Mouse (Mus musculus) heart, embryonic 14.5 days (tissue): ENCODE data around the gene Fbxw4. TPM values are rescaled to one million over a fixed set of nuclear protein-coding genes. Genes with fewer than 3 reads are reported as not detected.

Experiments used
- ATAC-seq: fragments of 200-750 bp; cut with Nextera tagmentation; 2 replicates; pipeline ENCODE4 v1.8.0; 2017; ENCODE audit warnings: low read depth, moderate TSS enrichment; ENCODE audit not compliant: insufficient number of reproducible peaks, insufficient read depth, low FRiP score
- H3K27ac ChIP-seq, 2 experiments: fragments of 200-500 bp in 1 of 2; fragments of 300-500 bp in 1 of 2; sonication (generic) in 1 of 2; replicated peaks in 1 of 2; 2 replicates each; pipeline ENCODE4 v1.5.1; 2012 to 2014; ENCODE audit warnings: low read depth in 2 of 2, low read length in 2 of 2, control low read depth in 1 of 2, mild to moderate bottlenecking in 1 of 2, mixed read lengths in 1 of 2; ENCODE audit not compliant: control insufficient read depth in 1 of 2, insufficient read depth in 1 of 2
- H3K27me3 ChIP-seq: fragments of 300-500 bp; sonication (generic); 2 replicates; pipeline ENCODE4 v1.6.1; 2014; ENCODE audit warnings: mild to moderate bottlenecking, low read length, control low read depth; ENCODE audit not compliant: control insufficient read depth, insufficient read depth
- H3K36me3 ChIP-seq: fragments of 300-500 bp; sonication (generic); 2 replicates; pipeline ENCODE4 v1.6.1; 2014; ENCODE audit warnings: mild to moderate bottlenecking, control low read depth, low read length, mixed read lengths; ENCODE audit not compliant: control insufficient read depth, insufficient read depth
- H3K4me1 ChIP-seq, 2 experiments: fragments of 200-500 bp in 1 of 2; fragments of 300-500 bp in 1 of 2; sonication (generic) in 1 of 2; 2 replicates each; pipeline ENCODE4 v1.6.1; 2012 to 2014; ENCODE audit warnings: low read length in 2 of 2, control low read depth in 1 of 2, mixed read lengths in 1 of 2; ENCODE audit not compliant: control insufficient read depth in 2 of 2, insufficient read depth in 2 of 2
- H3K4me2 ChIP-seq: fragments of 300-500 bp; sonication (generic); 2 replicates; pipeline ENCODE4 v1.6.1; 2014; ENCODE audit warnings: mild to moderate bottlenecking, low read length
- H3K4me3 ChIP-seq, 2 experiments: fragments of 200-500 bp in 1 of 2; fragments of 300-500 bp in 1 of 2; sonication (generic) in 1 of 2; 2 replicates each; pipeline ENCODE4 v1.5.1; 2012 to 2014; ENCODE audit warnings: low read length in 2 of 2, mild to moderate bottlenecking in 2 of 2, control low read depth in 1 of 2, low read depth in 1 of 2, moderate library complexity in 1 of 2; ENCODE audit not compliant: control insufficient read depth in 1 of 2, insufficient read depth in 1 of 2
- H3K9ac ChIP-seq: fragments of 300-500 bp; sonication (generic); 2 replicates; pipeline ENCODE4 v1.6.1; 2014; ENCODE audit warnings: mild to moderate bottlenecking, low read length
- H3K9me3 ChIP-seq: fragments of 300-500 bp; sonication (generic); 2 replicates; pipeline ENCODE4 v1.6.1; 2016; ENCODE audit warnings: low read length, control low read depth; ENCODE audit not compliant: control insufficient read depth
- WGBS: fragments of 180-500 bp; shearing (Covaris S2); extraction: QIAGEN DNeasy Blood & Tissue Kit; methylation state at CpG from one replicate; pipeline ENCODE4 v1.1.7; 2014; 5-methylcytosine and 5-hydroxymethylcytosine counted together
- polyA plus RNA-seq: library from polyadenylated mRNA; unstranded; fragments of >200 nt; fragmentation: Nextera tagmentation; extraction: Ambion mirVana; gene quantifications from 2 replicates; pipeline ENCODE4 v1.2.1, GENCODE M21; 2014

The Fbxw4 gene
- polyA plus RNA-seq, 1 experiment from 2014 or later, result 4.1 TPM

- ATAC-seq, result no peak
- H3K27ac ChIP-seq, result no peak overlapping the region
- no peak overlapping the region for H3K4me3 ChIP-seq
- peaks cover 30 to 43% of the 10 kb centered on the region in 2 experiments for H3K4me1 ChIP-seq
- H3K27me3 ChIP-seq, result no peaks in the 10 kb centered on the region
- 49% methylated on average over 7 of the region's 7 CpGs for WGBS
- H3K4me2 ChIP-seq, result no peak overlapping the region
- peaks cover 49% of the 10 kb centered on the region for H3K36me3 ChIP-seq
- no peaks in the 10 kb centered on the region for H3K9me3 ChIP-seq
- peak overlapping the region; percentile 5; the same call in 1 of the 2 replicates for H3K9ac ChIP-seq
Measured at GRCm38 (mm10) chr19:45579416-45579815, 80.7 kb downstream of the Fbxw4 start.

DNA sequence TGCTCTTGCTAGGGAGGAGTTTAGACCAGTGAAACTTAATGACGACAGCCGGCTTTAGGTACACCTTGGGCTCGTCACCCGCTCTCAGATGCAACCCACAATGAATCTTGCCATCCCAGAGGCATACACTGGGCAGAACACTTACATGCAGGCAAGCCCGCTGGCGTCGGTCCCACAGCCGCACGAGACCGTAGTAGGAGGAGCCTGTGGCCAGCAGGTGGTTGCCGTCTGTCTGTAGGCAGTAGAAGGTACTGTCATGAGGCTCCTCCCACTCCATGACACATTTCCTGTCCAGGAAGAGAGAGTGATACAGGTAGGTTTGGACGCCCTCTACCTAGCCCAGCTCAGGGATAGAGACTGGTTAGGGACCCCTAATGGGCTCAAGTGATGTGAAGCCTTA lies 81.1 kb downstream of the Fbxw4 start:
- WGBS, result 79% methylated on average over 12 of the region's 12 CpGs
- peak overlapping the region; percentile 5; the same call in 1 of the 2 replicates for H3K9ac ChIP-seq

DNA sequence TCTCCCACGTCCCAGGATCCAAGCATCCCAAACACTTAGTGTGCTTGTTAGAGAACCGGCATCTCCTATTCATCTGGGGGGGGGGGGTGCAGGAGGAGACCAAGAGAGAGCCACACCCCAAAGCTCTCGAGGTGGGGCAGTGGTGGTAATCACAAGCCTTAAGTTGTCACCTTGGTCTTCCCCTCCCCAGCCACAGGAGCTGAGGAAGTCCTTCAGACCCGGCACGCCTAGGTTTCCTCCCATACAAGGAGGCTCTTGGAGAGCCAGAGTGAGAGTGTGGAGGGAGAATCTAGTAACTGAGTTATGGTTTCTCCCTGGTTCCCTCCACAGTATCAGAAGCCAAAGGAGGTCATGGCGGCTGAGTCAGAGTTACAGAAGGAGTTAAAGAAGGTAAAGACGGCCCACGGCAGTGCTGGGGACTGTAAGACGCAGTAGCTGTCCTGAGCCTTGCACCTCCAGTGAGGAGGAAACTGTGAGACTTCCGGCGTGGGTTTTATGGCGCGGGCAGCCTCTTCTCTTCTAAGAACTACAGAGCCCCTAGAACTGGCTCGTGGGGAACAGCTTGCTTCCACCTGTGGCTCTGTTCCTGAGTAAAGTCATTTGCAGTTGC lies 82.9 kb downstream of the Fbxw4 start:
- no peak for ATAC-seq
- Histone ChIP-seq H3K9me3 (no peaks in the 10 kb centered on the region), H3K4me1 (peaks cover 34 to 49% of the 10 kb centered on the region in 2 experiments), H3K9ac (no peak overlapping the region), H3K4me3 (no peak overlapping the region), H3K36me3 (peaks cover 43% of the 10 kb centered on the region), H3K4me2 (no peak overlapping the region), H3K27ac (no peak overlapping the region), H3K27me3 (no peaks in the 10 kb centered on the region)
- WGBS, result 76% methylated on average over 14 of the region's 14 CpGs

More for the DNA sequence above, 81.1 kb downstream of the Fbxw4 start:
- no peak for ATAC-seq
- H3K4me2 ChIP-seq, result no peak overlapping the region
- peaks cover 45% of the 10 kb centered on the region for H3K36me3 ChIP-seq
- no peak overlapping the region for H3K27ac ChIP-seq
- H3K9me3 ChIP-seq, result no peaks in the 10 kb centered on the region
- no peak overlapping the region for H3K4me3 ChIP-seq
- H3K4me1 ChIP-seq, result peaks cover 32 to 46% of the 10 kb centered on the region in 2 experiments
- H3K27me3 ChIP-seq, result no peaks in the 10 kb centered on the region

DNA sequence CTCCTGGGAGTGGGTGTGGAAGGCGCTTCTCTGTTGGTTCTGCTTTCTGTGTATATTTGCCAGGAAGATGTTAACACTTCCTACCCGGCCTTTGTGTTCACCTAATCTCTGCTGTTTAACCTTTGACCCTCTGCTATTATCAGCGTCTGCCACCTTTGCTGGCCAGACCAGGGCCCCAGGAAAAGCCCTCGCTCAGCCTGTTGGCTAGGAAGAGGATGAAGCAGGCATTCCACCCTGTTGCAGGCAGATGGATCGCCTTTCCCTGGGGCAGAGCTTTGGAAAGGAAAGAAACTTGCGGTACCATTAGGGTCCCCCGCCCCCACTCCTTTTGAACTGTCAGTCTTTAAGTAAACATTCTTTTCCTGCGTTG lies 84.5 kb downstream of the Fbxw4 start:
- H3K4me1 ChIP-seq, result peaks cover 34 to 49% of the 10 kb centered on the region in 2 experiments
- 11% methylated on average over 8 of the region's 8 CpGs for WGBS
- no peak overlapping the region; the same call in 1 of the 2 replicates for H3K9ac ChIP-seq
- no peaks in the 10 kb centered on the region for H3K9me3 ChIP-seq
- ATAC-seq, result no peak
- H3K4me3 ChIP-seq, result no peak overlapping the region
- H3K4me2 ChIP-seq, result no peak overlapping the region
- no peaks in the 10 kb centered on the region for H3K27me3 ChIP-seq
- 0 out of 4 replicates have a peak overlapping the region, but pooled peaks of 1 of the 2 experiments have one; percentile 9 for H3K27ac ChIP-seq
- H3K36me3 ChIP-seq, result peaks cover 51% of the 10 kb centered on the region

DNA sequence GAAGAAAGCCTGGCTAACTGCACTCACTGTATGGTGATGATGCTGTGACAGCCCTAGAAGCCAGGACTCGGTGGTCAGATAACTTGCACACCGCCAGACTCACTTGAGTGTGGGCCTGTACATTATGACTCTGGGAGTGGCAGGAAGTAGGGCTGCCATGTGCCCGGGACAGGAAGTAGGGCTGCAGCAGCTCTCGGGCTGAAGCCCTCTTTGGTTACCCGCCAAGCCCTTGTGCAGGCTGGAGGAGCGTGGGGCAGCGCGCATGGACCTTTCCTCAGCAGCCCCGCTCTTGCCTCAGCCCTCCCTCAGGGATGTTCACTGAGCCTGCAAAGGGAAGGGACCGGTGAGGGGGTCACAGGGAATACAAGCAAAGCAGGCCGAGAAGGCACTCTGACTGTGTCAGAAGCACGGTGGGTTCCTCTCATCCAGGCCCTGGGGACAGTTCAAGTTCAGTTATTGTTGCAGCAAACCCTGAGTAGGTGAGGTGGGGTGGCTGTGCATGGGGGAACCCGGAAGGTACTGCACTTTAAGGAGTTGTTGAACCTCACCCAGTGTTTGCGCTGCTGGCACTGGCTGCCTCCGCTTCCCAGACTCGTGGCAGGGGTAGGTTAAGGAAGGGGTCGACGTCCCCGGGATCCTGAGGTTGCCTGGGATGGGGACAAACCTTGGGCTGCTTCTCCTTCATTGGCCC lies 85.0 kb downstream of the Fbxw4 start:
- 36% methylated on average over 19 of the region's 19 CpGs for WGBS
- H3K4me3 ChIP-seq, result no peak overlapping the region
- no peak overlapping the region for H3K9ac ChIP-seq
- peaks cover 32 to 44% of the 10 kb centered on the region in 2 experiments for H3K4me1 ChIP-seq
- H3K27me3 ChIP-seq, result no peaks in the 10 kb centered on the region
- H3K36me3 ChIP-seq, result peaks cover 51% of the 10 kb centered on the region
- H3K27ac ChIP-seq, result 0 out of 4 replicates have a peak overlapping the region, but pooled peaks of 1 of the 2 experiments have one; percentile 9
- H3K4me2 ChIP-seq, result no peak overlapping the region
- no peaks in the 10 kb centered on the region for H3K9me3 ChIP-seq
- ATAC-seq, result no peak

- Histone ChIP-seq H3K27ac (no peak overlapping the region), H3K4me2 (no peak overlapping the region), H3K4me1 (peaks cover 29 to 37% of the 10 kb centered on the region in 2 experiments), H3K36me3 (peaks cover 48% of the 10 kb centered on the region), H3K4me3 (no peak overlapping the region), H3K9ac (no peak overlapping the region), H3K27me3 (no peaks in the 10 kb centered on the region), H3K9me3 (no peaks in the 10 kb centered on the region)
- WGBS, result 42% methylated on average over 7 of the region's 7 CpGs
- no peak for ATAC-seq
Measured at GRCm38 (mm10) chr19:45574339-45574898, 85.7 kb downstream of the Fbxw4 start.

GRCm38 (mm10) chr19:45573861-45574267 lies 86.2 kb downstream of the Fbxw4 start:
- no peaks in the 10 kb centered on the region for H3K27me3 ChIP-seq
- peaks cover 42% of the 10 kb centered on the region for H3K36me3 ChIP-seq
- H3K4me3 ChIP-seq, result no peak overlapping the region
- H3K27ac ChIP-seq, result no peak overlapping the region
- H3K9me3 ChIP-seq, result no peaks in the 10 kb centered on the region
- ATAC-seq, result no peak
- no peak overlapping the region for H3K9ac ChIP-seq
- H3K4me1 ChIP-seq, result peaks cover 25 to 32% of the 10 kb centered on the region in 2 experiments
- H3K4me2 ChIP-seq, result no peak overlapping the region
- WGBS, result 12% methylated on average over 6 of the region's 6 CpGs
